Mouse (Mus musculus): ENCODE data around the gene Igdcc4. TPM values are rescaled to one million over a fixed set of nuclear protein-coding genes. Genes with fewer than 3 reads are reported as not detected.
A peak's percentile ranks its signal among the peaks of the same experiment; 100 is the strongest.

Igdcc4 gene
- polyA plus RNA-seq, 1 experiment from 2014 or later = 6.3 TPM

DNA sequence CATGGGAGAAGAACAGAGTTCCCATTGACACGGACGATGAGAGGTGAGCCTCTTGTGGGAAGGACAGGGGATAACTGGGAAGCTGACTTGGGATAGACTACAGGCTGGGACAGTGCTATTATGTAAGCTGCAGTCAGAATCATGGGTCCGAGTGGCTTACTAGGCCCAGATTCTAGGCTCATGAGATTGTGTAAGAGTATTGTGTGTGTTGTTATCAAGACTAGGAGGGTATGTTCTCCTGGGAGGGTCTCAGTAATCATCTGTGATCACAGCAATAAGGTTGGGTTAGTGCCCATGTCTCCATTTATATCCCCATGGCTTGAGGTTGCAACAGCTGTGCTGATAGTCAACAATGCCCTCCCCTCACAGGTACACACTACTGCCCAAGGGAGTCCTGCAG, 76.2 kb downstream of the Igdcc4 start:
- Histone ChIP-seq H3K4me3 (replicated peaks) (no peak overlapping the region), H3K27ac (replicated peaks) (no peak overlapping the region), H3K27me3 (peaks cover 75% of the 10 kb centered on the region), H3K36me3 (replicated peaks) (no peaks in the 10 kb centered on the region), H3K4me1 (replicated peaks) (peaks cover 4% of the 10 kb centered on the region; the same call in 1 of the 2 replicates), H3K4me2 (no peak overlapping the region), H3K9ac (no peak overlapping the region), H3K9me3 (replicated peaks) (no peaks in the 10 kb centered on the region)
- no peak for ATAC-seq (ENCODE audit: insufficient read depth)
- WGBS (ENCODE audit: insufficient replicate concordance) = 43% methylated on average over 3 of the region's 3 CpGs

DNA sequence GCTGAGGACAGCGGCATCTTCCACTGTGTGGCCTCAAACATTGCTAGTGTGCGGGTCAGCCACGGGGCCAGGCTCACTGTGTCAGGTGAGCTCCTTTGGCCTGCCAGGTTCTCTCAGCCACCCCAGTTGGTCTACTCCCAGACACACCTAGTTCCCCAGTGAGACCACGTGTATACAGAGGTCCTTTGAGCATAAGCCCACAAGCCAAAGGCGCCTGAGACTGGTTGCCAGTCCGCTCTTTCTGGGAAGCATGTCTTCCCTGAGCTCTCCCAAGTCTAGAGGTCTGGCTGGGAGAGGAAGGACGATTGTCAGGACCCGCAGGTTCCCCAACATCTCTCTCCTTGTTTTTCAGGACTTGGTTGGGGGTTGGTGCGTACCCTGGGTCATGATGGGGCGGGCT, 76.6 kb downstream of the Igdcc4 start:
- Histone ChIP-seq H3K9me3 (replicated peaks) (no peaks in the 10 kb centered on the region), H3K9ac (no peak overlapping the region), H3K4me3 (replicated peaks) (no peak overlapping the region), H3K36me3 (replicated peaks) (no peaks in the 10 kb centered on the region), H3K4me2 (no peak overlapping the region), H3K27ac (replicated peaks) (no peak overlapping the region), H3K27me3 (peaks cover 75% of the 10 kb centered on the region), H3K4me1 (replicated peaks) (peaks cover 4% of the 10 kb centered on the region; the same call in 1 of the 2 replicates)
- no peak for ATAC-seq (ENCODE audit: insufficient read depth)
- 58% methylated on average over 10 of the region's 10 CpGs for WGBS (ENCODE audit: insufficient replicate concordance)

DNA sequence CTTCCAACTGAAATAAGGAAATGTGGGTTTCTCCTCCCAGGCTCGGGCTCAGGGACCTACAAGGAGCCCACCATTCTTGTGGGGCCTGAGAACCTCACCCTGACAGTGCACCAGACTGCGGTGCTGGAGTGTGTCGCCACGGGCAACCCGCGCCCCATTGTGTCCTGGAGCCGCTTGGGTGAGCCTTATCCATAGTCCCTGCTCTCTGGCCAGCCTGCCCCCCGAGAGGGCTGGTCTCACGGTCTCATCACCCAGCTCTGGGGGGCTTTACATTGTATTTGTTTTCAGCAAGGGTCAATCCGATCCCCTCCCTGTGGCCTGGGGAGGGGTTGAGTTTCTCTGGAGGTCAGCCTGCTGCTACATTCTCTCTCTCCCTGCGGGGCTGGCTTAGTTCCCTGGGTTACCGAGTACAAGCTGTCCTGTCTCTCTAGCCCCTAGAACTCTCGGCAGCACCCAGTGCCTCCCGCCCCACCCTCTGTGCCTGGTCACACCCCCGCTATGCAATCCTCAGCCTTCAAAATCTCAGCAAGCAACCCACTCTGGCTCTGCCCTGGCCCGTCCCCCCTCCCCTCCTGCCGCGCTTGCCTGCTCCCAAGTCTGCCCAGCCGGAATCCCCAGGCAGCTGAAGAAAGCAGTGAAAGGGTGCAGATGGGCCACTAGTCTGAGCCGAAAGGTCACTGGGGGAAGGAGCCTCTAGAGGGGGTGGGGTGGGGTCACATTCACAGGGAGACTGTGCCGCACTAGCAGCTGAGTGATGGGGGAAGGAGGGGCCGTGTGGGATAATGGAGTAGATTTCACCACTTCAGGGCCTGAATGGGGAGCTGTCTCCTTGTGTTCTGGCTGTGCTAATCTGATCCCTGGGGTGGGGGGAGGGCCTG, 77.3 kb downstream of the Igdcc4 start:
- H3K27me3 ChIP-seq = peaks cover 68% of the 10 kb centered on the region

DNA sequence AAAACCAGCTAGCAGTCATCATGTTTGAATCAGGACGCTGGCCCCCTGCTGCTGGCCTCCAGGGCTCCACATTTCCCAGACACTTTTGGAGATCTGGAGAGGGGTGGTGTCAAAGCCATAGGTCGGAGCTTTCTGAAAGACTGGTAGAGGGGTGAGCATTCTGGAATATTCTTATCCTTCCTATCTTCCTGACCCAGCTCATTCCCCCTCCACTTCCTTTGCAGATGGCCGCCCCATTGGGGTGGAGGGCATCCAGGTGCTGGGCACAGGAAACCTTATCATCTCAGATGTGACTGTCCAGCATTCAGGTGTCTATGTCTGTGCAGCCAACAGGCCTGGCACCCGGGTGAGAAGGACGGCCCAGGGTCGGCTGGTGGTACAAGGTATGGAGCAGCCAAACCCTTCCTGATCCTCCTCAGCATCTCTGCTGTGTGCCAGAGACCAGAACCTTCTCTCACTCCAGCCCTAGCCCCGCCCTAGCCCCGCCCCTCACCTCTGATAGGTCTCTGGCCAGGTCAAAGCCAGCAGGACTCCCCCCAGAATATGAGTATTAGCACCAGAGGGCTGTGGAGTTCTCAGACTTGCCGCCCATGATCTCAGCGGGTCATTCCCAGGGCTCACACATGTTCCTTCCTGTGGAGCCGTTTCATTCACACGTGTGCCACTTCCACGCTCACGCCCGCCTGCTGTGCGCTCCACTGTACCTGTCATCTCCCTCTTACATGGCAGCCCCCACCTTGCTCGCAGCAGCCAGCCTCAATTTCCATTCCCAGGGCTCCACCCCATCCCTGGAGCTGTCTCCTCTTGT, 78.7 kb downstream of the Igdcc4 start:
- Histone ChIP-seq H3K4me3 (replicated peaks) (no peak overlapping the region), H3K4me2 (peak overlapping the region; percentile 35), H3K27me3 (peaks cover 64% of the 10 kb centered on the region)

More for the DNA sequence above, 77.3 kb downstream of the Igdcc4 start:
- Histone ChIP-seq H3K4me2 (no peak overlapping the region), H3K27ac (replicated peaks) (no peak overlapping the region), H3K4me1 (replicated peaks) (peaks cover 4% of the 10 kb centered on the region; the same call in 1 of the 2 replicates), H3K9ac (no peak overlapping the region), H3K4me3 (replicated peaks) (no peak overlapping the region), H3K36me3 (replicated peaks) (no peaks in the 10 kb centered on the region), H3K9me3 (replicated peaks) (no peaks in the 10 kb centered on the region)
- whole genome bisulfite sequencing (ENCODE audit: insufficient replicate concordance) = 27% methylated on average over 22 of the region's 22 CpGs
- no peak for ATAC-seq (ENCODE audit: insufficient read depth)

More for the DNA sequence above, 78.7 kb downstream of the Igdcc4 start:
- H3K27ac ChIP-seq (replicated peaks) = no peak overlapping the region
- H3K36me3 ChIP-seq (replicated peaks) = no peaks in the 10 kb centered on the region
- no peak overlapping the region for H3K9ac ChIP-seq
- no peak for ATAC-seq (ENCODE audit: insufficient read depth)
- 24% methylated on average over 17 of the region's 17 CpGs for WGBS (ENCODE audit: insufficient replicate concordance)
- no peaks in the 10 kb centered on the region for H3K9me3 ChIP-seq (replicated peaks)
- peaks cover 4% of the 10 kb centered on the region; the same call in 1 of the 2 replicates for H3K4me1 ChIP-seq (replicated peaks)

Other genes with a start within 250 kb of the Igdcc4 start
- 0.05 and 0.06 TPM in 2 replicates for gene Slc24a1, start 149.9 kb upstream of the Igdcc4 start, polyA plus RNA-seq (2015; fragmentation: Nextera tagmentation; extraction: Ambion mirVana)
- gene Ints14, start 140.6 kb upstream of the Igdcc4 start, polyA plus RNA-seq (2015; fragmentation: Nextera tagmentation; extraction: Ambion mirVana) = 20.8 and 21.0 TPM in 2 replicates
- gene Hacd3, start 79.8 kb upstream of the Igdcc4 start, polyA plus RNA-seq (2015; fragmentation: Nextera tagmentation; extraction: Ambion mirVana) = 51.2 and 56.1 TPM in 2 replicates
- 17.7 and 19.2 TPM in 2 replicates for gene Dpp8, start 69.1 kb upstream of the Igdcc4 start, polyA plus RNA-seq (2015; fragmentation: Nextera tagmentation; extraction: Ambion mirVana)
- gene Igdcc3, start 39.7 kb downstream of the Igdcc4 start, polyA plus RNA-seq (2015; fragmentation: Nextera tagmentation; extraction: Ambion mirVana) = 0.07 and 0.08 TPM in 2 replicates
- gene Parp16, start 93.9 kb downstream of the Igdcc4 start, polyA plus RNA-seq (2015; fragmentation: Nextera tagmentation; extraction: Ambion mirVana) = 9.5 and 10.2 TPM in 2 replicates
- gene Cilp, start 163.7 kb downstream of the Igdcc4 start, polyA plus RNA-seq (2015; fragmentation: Nextera tagmentation; extraction: Ambion mirVana) = 0.15 and 0.17 TPM in 2 replicates
- 33.3 and 35.9 TPM in 2 replicates for gene Clpx, start 192.8 kb downstream of the Igdcc4 start, polyA plus RNA-seq (2015; fragmentation: Nextera tagmentation; extraction: Ambion mirVana)
- 3.3 and 3.6 TPM in 2 replicates for gene Pdcd7, start 244.6 kb downstream of the Igdcc4 start, polyA plus RNA-seq (2015; fragmentation: Nextera tagmentation; extraction: Ambion mirVana)

Data from liver, embryonic 15.5 days (tissue).